Mouse (Mus musculus): ENCODE data around the gene Sla2. TPM values are rescaled to one million over a fixed set of nuclear protein-coding genes. Genes with fewer than 3 reads are reported as not detected.
A peak's percentile ranks its signal among the peaks of the same experiment; 100 is the strongest.
"Not testable (repeated sequence)": the region's sequence is repeated elsewhere in the genome, so short reads cannot be mapped to it uniquely, and the experiment has no call there.

Gene Sla2
- polyA plus RNA-seq, 1 experiment from 2014 or later: 8.4 TPM

DNA sequence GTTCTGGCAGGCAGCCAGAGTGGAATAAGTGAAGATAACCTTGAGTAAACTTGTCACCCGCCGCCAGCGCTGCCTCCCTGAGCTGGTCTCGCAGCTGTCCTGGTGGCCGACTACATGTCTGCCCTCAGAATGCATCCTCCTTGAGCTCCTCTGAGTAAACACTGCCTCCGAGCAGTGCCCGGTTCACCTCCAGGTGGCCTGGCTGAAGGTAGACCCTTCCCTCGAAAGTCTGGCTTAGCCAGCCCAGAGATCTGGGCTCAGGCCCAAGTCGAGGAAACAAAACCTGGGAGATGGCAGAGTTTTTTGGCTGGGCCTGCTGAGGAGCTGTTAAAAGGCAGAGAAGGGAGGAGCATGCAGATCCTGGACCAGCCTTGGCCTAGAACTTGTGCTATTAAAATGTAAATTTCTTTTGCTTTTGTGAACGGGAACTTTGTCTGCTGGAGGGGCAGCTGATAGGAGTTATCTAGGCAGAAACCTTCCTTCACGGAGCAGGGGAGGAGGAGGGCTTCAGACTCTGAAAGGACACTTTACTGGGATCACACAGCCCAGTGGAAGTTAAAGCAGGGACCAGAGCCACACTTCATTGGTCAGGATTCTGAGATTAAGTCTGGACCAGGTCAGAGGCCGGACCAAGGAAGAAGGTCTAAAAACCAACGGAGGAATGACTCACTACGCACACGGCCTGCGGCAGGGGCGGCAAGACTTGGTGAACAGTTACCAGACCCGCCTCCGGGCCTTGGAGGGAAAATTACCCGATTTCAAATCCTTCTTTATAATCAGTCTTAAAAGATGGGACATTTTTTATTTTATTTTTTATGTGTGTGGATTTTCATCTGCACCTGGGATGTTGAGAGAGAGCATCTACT is 44.9 kb downstream of the Sla2 start:
- WGBS: 11% methylated on average over 20 of the region's 20 CpGs
- H3K27ac ChIP-seq (ENCODE audit: low read length): peak overlapping the region; percentile 97
- peak overlapping the region; percentile 91 for H3K4me3 ChIP-seq (ENCODE audit: low read length)
- H3K4me1 ChIP-seq (ENCODE audit: control insufficient read depth, insufficient read depth, low read length): peaks cover 47% of the 10 kb centered on the region
- H3K36me3 ChIP-seq (ENCODE audit: control insufficient read depth, insufficient read depth): peaks cover 7% of the 10 kb centered on the region
- no peaks in the 10 kb centered on the region for H3K27me3 ChIP-seq (ENCODE audit: control insufficient read depth, insufficient read depth, low read length)
- peak overlapping the region; percentile 96 for H3K9ac ChIP-seq (ENCODE audit: low read length)
- ATAC-seq (replicated peaks; ENCODE audit: extremely low read depth, insufficient read depth, low FRiP score): no peak
- no peaks in the 10 kb centered on the region for H3K9me3 ChIP-seq (replicated peaks; ENCODE audit: control insufficient read depth, low read length)
- peak overlapping the region; percentile 91 for H3K4me2 ChIP-seq (ENCODE audit: low read depth, low read length)

DNA sequence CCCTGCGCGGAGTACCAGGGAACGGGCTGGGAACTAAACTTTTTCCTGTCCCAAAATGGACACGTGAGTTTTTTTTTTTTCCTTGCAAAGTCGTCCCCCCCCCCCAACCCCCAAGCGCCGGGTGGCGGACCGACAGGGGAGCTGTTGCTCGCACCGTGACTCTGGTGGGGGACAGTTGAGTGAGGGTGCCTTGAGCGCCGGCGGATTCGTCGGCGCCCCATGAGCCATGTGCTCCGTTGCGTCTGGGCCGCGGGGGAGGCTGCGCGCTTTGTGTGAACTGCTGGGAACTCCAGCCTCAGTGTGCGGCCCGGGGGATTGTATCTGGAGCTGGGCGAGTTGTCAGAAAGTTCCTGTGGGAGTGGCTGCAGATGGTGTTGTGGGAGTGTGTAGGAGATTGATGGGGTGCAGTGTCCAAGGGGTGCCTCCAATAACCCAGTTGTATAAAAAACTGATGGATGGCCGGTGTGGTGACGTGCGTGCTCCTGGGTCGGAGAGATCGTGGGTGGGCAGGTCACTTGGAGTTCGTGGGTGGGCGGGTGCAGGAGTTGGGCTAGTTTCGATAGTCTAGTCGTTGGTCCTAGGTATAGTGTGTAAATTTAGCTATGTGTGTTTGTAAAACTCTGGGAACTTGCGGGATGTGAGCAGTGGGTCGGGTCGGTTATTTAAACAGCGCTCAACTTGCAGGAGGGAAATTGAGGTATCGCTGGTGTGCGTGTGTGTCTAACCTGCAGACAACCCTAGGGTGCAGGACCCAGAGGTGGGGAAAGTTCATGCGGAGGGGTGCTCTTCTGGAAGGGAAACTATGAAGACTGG is 45.8 kb downstream of the Sla2 start:
- 0 out of 2 replicates have a peak, but pooled peaks have one; percentile 4 for ATAC-seq (replicated peaks; ENCODE audit: extremely low read depth, insufficient read depth, low FRiP score)
- Histone ChIP-seq H3K4me3 (ENCODE audit: low read length) (peak overlapping the region; percentile 91), H3K36me3 (ENCODE audit: control insufficient read depth, insufficient read depth) (peaks cover 14% of the 10 kb centered on the region), H3K9me3 (replicated peaks; ENCODE audit: control insufficient read depth, low read length) (no peaks in the 10 kb centered on the region), H3K27ac (ENCODE audit: low read length) (peak overlapping the region; percentile 97), H3K4me2 (ENCODE audit: low read depth, low read length) (peak overlapping the region; percentile 91), H3K27me3 (ENCODE audit: control insufficient read depth, insufficient read depth, low read length) (no peaks in the 10 kb centered on the region), H3K4me1 (ENCODE audit: control insufficient read depth, insufficient read depth, low read length) (peaks cover 47% of the 10 kb centered on the region), H3K9ac (ENCODE audit: low read length) (peak overlapping the region; percentile 96)
- WGBS: under 1% methylated on average over 42 of the region's 42 CpGs

DNA sequence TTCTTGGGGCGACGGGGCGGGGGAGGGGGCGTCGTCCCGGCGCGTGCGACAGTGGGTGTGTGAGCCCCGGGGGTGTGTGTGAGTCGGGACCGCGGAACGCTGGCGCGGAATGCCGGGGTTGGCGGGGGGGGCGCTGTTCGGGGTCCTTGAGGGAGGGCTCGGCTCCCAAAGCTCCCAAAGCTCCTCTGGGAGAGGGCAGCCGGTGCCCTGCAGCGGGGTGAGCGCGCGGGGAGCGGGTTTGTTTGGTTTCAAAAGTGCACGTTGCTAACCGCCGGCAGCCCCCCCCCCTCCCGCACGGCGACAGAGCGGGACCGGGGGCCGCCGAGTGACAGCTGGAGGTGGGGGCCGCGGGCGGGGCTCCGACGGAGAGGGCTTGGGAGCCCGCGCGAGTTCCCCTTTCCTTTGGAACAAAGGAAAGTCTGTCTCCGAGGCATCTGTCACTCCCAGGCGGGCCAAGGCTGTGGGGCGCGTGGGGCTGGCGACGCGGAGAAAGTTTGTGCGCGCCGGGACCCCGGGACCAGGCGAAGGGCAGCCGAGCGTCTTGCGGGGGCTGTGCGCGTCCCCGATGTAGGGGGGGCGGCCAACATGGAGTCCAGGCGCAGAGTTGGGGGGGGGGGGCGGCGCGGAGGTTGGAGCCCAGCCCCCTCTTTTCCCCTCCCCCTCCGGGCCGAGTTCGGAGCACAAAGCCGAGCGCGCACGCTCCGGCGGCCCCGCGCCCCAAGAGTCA is 46.5 kb downstream of the Sla2 start:
- Histone ChIP-seq H3K9me3 (replicated peaks; ENCODE audit: control insufficient read depth, low read length) (no peaks in the 10 kb centered on the region), H3K36me3 (ENCODE audit: control insufficient read depth, insufficient read depth) (peaks cover 10% of the 10 kb centered on the region), H3K27me3 (ENCODE audit: control insufficient read depth, insufficient read depth, low read length) (no peaks in the 10 kb centered on the region), H3K9ac (ENCODE audit: low read length) (peak overlapping the region; percentile 96), H3K4me1 (ENCODE audit: control insufficient read depth, insufficient read depth, low read length) (peaks cover 44% of the 10 kb centered on the region), H3K4me3 (ENCODE audit: low read length) (peak overlapping the region; percentile 91), H3K4me2 (ENCODE audit: low read depth, low read length) (peak overlapping the region; percentile 91), H3K27ac (ENCODE audit: low read length) (peak overlapping the region; percentile 97)
- WGBS: under 1% methylated on average over 64 of the region's 79 CpGs
- ATAC-seq (replicated peaks; ENCODE audit: extremely low read depth, insufficient read depth, low FRiP score): peak; percentile 28

DNA sequence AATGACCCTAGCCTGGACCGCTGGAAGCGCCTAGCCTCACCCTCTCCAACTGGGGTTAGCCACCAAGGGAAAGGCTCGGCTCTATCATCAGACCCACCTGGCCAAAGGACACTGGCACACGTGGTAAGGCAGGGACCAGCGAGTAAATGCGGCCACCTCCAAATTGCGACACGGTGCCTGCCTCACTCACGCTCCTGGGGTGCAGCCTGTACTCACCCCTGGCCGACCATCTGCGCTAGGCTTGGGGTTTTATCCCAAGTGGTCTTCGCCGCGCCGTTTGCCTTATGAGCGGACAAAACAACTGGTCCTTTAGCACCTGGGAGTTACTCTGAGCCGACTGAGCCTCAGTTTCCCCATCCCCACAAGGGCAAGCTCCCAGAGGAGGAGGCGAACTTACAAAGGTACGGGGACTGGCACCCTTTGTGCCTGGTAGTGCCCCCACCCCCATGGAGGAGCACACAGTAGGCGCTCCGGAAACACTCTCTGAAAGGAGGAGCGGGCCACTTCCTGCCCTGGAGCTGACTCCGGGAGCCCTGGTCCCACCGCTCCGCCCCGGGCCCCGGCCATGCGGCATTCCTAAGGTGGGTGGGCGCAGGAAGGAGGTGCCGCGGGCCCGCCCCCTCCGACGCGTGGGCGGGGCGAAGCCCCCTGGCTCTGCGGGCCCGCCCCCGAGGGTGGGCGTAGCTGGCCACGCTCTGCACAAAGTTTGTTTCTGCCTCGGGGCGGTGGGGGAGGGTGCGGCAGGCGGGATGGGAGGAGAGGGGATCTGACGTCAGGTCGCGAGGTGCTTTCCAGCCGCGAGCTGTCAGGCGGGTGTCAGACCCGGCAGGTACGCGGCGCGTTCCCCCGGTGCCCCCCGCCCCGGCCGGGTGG is 47.4 kb downstream of the Sla2 start, which contains the start of gene Tgif2:
Gene Tgif2 (plus strand): TSS at position 689 of the 873 bp plus-strand sequence.
- no peaks in the 10 kb centered on the region for H3K27me3 ChIP-seq (ENCODE audit: control insufficient read depth, insufficient read depth, low read length)
- peak within 1 kb of the TSS; percentile 96 for H3K9ac ChIP-seq (ENCODE audit: low read length)
- H3K36me3 ChIP-seq (ENCODE audit: control insufficient read depth, insufficient read depth): peaks cover 14% of the 10 kb centered on the region; the same call in 1 of the 2 replicates
- H3K27ac ChIP-seq (ENCODE audit: low read length): peak within 1 kb of the TSS; percentile 97
- 3% methylated on average over 61 of the region's 61 CpGs for WGBS
- H3K4me2 ChIP-seq (ENCODE audit: low read depth, low read length): peak within 1 kb of the TSS; percentile 91
- ATAC-seq (replicated peaks; ENCODE audit: extremely low read depth, insufficient read depth, low FRiP score): peak; percentile 90
- H3K4me1 ChIP-seq (ENCODE audit: control insufficient read depth, insufficient read depth, low read length): peaks cover 35% of the 10 kb centered on the region
- H3K4me3 ChIP-seq (ENCODE audit: low read length): peak within 1 kb of the TSS; percentile 91
- H3K9me3 ChIP-seq (replicated peaks; ENCODE audit: control insufficient read depth, low read length): no peaks in the 10 kb centered on the region

DNA sequence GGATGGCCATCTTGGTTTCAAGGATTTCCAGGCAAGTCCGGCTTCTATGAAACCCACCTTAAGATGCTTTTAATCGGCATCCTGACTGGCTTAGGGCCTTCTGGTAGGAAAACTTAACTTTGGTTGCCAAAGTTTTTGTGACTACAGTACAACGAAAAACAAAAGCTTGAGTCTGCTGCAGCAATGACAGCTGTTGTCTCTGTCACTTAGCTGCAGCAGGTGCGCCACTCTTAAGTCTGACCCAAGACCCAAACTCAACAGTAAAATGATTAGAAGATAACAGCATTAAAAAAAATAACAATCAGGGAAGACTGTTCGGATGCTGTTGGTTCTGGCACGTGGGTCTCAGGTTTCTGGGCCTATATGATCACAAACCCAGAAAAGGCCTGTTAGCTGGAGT is 48.2 kb downstream of the Sla2 start:
- H3K27ac ChIP-seq (ENCODE audit: low read length): peak overlapping the region; percentile 97; the same call in 1 of the 2 replicates
- H3K9me3 ChIP-seq (replicated peaks; ENCODE audit: control insufficient read depth, low read length): no peaks in the 10 kb centered on the region
- no peak for ATAC-seq (replicated peaks; ENCODE audit: extremely low read depth, insufficient read depth, low FRiP score)
- peaks cover 21% of the 10 kb centered on the region for H3K36me3 ChIP-seq (ENCODE audit: control insufficient read depth, insufficient read depth)
- peak overlapping the region; percentile 91 for H3K4me3 ChIP-seq (ENCODE audit: low read length)
- H3K4me2 ChIP-seq (ENCODE audit: low read depth, low read length): peak overlapping the region; percentile 91
- H3K27me3 ChIP-seq (ENCODE audit: control insufficient read depth, insufficient read depth, low read length): no peaks in the 10 kb centered on the region
- H3K9ac ChIP-seq (ENCODE audit: low read length): no peak overlapping the region
- H3K4me1 ChIP-seq (ENCODE audit: control insufficient read depth, insufficient read depth, low read length): peaks cover 29% of the 10 kb centered on the region
- WGBS: 67% methylated on average over 6 of the region's 6 CpGs

DNA sequence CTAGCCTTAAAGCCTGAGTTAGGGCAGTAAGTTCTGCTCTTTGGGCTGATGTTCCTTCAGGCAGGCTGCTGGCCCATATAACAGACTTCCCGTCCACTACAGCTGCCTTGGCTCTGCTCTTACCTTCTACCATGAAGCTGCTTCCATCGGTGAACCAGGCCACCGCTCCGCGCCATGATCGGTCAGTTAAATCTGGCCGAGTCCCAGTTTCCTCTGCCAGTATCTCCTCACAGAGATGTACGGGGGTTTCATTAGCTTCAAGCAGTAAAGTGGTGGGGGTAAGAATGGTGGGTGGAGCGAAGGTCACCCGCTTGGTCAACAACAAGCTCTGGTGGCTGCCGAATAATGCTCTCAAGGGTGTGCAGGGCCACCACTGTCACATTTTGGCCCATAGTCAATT is 52.7 kb downstream of the Sla2 start:
- Histone ChIP-seq H3K4me3 (ENCODE audit: low read length) (no peak overlapping the region), H3K9ac (ENCODE audit: low read length) (no peak overlapping the region), H3K27me3 (ENCODE audit: control insufficient read depth, insufficient read depth, low read length) (no peaks in the 10 kb centered on the region), H3K4me2 (ENCODE audit: low read depth, low read length) (no peak overlapping the region), H3K4me1 (ENCODE audit: control insufficient read depth, insufficient read depth, low read length) (peaks cover 6% of the 10 kb centered on the region; the same call in 1 of the 2 replicates), H3K36me3 (ENCODE audit: control insufficient read depth, insufficient read depth) (peaks cover 51% of the 10 kb centered on the region), H3K27ac (ENCODE audit: low read length) (no peak overlapping the region), H3K9me3 (replicated peaks; ENCODE audit: control insufficient read depth, low read length) (peaks cover 26% of the 10 kb centered on the region)
- 94% methylated on average over 11 of the region's 11 CpGs for WGBS
- no peak for ATAC-seq (replicated peaks; ENCODE audit: extremely low read depth, insufficient read depth, low FRiP score)

DNA sequence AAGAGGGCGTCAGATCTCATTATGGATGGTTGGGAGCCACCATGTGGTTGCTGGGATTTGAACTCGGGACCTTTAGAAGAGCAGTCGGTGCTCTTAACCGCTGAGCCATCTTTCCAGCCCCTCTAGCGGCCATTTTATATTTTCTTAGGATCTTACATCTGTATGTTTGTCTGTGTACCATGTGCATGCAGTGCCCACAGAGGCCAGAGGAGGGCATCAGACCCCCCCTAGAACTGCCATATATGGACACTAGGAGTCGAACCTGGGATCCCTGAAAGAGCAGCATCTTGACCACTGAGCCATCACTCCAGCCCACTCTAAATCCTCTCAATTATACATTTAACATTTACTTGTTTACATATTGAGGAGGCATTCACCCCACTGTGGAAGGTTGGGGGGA is 61.9 kb downstream of the Sla2 start:
- not testable (repeated sequence) for H3K4me1 ChIP-seq (ENCODE audit: control insufficient read depth, insufficient read depth, low read length); H3K4me2 ChIP-seq (ENCODE audit: low read depth, low read length); ATAC-seq (replicated peaks; ENCODE audit: extremely low read depth, insufficient read depth, low FRiP score); H3K9ac ChIP-seq (ENCODE audit: low read length); H3K4me3 ChIP-seq (ENCODE audit: low read length); H3K27me3 ChIP-seq (ENCODE audit: control insufficient read depth, insufficient read depth, low read length); H3K9me3 ChIP-seq (replicated peaks; ENCODE audit: control insufficient read depth, low read length); H3K36me3 ChIP-seq (ENCODE audit: control insufficient read depth, insufficient read depth); H3K27ac ChIP-seq (ENCODE audit: low read length)
- 78% methylated on average over 6 of the region's 6 CpGs for WGBS

All from heart, embryonic 16.5 days (tissue).